Mouse (Mus musculus) liver, adult (tissue): ENCODE data around the gene Brca2.

ENCODE experiments used
- GATA4 ChIP-seq: IDR thresholded peaks from 2 replicates; pipeline ENCODE4 v1.6.1; 2014; ENCODE audit warnings: mild to moderate bottlenecking, low read length; ENCODE audit not compliant: insufficient replicate concordance

The Brca2 gene

DNA sequence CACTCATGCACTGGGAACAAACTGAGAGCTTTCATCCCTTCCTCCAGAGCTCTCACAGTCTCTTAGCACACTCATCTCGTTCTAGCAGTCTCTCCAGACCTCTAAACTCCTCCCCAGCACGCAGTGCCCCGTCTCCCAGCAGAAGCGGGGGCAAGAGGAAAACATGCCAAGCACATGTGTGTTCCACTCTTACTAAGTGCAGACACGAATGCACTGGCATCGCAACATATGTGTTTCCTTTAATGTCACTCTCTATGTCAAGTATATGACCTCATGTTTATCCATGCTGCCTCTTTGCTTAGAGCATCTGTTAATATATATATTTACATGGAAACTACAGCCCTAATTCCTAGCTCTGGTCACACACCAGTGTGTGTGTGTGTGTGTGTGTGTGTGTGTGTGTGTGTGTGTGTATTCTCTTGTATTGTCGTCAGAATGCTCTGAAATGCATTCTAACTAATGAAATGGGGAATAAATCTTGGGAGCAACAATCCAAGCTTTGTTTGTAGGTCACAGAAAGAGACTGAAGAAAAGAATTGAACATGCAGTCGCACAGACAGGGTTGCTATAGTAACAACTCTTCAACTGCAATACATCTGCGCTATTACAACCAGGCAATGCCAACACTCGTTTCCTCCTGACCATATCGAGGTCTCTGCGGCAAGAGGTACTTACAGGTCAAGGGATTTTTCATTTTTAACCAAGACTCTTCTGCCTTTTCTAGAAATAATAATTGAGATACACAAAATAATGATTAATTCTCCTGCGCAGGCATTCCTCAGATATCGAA lies 79.2 kb downstream of the Brca2 start:
- TF ChIP-seq GATA4 = no peak

DNA sequence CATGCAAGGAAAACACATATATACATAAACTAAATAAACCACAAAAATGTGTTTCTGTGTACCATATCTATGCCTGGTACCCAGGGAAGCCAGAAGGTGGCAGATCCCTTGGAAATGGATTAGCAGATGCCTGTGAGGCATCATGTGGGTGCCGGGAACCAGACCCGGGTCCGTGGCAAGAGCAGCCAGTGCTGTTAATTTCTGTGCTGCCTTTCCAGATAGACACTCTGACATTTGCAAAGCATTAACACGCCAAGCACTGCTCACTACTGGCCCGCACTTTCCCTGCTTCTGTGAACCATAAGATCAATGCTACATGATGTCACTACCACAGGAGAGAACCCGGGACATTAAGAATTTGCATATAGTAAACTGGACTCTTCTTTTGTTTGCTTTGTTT lies 83.7 kb downstream of the Brca2 start:
- TF ChIP-seq GATA4 = no peak

DNA sequence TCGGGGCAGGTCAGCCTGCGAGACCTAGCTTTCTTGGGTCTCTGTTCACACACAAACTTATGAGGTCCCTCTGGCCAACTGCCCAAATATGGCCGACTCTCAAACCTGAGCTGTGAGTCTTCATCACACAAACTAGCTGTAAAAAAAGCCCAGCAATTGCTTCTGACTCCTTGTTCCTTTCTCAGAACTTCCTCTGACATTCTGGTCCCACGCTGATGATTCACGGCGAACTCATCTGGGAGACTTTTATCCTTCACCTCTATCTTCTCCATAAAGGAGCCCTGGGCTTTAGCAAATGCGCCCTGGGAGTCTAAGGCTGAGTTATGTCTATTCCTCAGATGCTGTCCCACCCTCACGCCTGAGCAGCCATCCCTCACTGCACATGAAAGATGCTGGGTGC lies 85.2 kb downstream of the Brca2 start:
- TF ChIP-seq GATA4 = no peak

DNA sequence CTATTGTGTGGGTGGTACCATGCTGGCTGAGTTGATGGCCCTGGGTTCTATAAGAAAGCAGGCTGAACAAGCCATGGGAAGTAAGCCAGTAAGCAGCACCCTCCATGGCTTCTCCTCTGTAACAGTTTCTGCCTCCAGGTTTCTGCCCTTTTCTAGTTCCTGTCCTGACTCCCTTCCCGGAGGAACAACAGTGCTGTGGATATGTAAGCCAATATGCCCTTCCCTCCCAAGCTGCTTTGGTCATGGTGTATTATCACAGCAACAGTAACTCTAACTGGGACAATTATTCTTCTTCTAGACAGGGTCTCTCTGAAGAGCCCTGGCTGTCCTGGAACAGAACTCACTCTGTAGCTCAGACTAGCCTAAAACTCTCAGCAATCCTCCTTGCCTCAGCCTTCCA lies 88.7 kb downstream of the Brca2 start:
- TF ChIP-seq GATA4 = no peak

DNA sequence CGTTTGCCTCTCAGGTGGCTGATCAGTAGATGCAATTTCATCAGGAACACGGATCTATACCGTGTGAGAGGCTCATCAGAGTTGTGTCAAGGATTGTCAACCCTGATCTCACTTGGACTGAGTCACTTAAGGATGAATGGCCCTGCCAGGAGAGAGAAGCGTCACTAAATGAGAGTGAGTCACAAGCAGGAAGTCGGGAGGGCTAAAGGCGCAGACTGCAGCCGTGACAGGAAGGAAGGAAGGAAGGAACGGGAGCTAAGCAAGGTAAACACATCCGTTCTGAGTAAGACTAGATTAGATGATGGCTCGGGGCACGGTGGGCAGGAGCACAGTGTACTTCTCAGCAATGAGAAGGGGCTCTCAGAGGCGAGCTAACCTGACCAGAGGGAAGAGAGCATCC lies 89.3 kb downstream of the Brca2 start:
- TF ChIP-seq GATA4 = peak; percentile 65; the same call in 1 of the 2 replicates

DNA sequence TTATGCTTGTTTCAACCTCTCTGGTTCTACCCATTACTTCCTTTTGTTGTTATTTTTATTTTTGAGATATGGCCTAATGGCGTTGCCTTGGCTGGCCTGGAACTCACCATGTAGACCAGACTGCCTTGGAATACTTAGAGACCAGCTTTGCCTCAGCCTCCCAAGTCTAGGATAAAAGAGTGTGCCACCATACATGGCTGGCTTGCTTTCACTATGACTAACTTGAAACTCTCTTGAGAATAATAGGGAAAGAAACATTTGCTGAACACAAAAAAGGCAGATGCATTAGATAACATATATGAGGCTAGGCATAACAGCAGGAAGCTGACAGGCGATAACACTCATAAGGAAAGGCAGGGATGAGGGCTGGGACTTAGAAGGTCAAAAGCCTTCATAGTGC lies 91.6 kb downstream of the Brca2 start:
- TF ChIP-seq GATA4 = peak; percentile 75; the same call in 1 of the 2 replicates

DNA sequence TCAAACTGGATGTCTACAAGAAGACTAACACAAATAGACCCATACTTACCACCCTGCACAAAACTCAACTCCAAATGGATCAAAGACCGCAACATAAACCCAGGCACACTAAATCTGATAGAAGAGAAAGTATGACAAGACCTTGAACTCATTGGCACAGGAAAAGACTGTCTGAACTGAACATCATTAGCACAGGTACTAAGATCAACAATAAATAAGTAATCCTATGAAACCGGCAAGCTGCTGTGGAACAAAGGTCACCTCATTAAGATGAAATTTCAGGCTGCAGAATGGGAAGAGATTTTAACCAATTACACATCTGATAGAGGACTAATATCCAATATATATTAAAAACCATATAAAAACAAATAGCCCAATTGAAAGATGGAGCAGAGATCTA lies 93.8 kb downstream of the Brca2 start:
- no peak for TF ChIP-seq GATA4

DNA sequence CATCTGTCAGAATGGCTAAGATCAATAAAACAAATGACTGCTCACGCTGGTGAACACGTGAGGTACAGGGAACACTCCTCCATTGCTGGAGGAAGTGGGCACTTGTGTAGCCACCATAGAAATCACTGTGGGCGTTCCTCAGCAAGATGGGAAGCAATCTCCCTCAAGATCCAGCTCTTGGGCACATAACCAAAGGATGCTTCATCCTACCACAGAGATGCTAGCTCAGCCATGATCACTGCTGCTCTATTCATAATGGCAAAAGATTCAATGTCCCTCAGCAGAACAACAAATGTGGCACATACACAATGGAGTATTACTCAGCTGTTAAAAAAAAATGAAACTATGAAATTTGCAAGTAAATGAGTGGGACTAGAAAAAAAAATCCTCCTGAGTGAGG lies 94.3 kb downstream of the Brca2 start:
- TF ChIP-seq GATA4 = no peak

DNA sequence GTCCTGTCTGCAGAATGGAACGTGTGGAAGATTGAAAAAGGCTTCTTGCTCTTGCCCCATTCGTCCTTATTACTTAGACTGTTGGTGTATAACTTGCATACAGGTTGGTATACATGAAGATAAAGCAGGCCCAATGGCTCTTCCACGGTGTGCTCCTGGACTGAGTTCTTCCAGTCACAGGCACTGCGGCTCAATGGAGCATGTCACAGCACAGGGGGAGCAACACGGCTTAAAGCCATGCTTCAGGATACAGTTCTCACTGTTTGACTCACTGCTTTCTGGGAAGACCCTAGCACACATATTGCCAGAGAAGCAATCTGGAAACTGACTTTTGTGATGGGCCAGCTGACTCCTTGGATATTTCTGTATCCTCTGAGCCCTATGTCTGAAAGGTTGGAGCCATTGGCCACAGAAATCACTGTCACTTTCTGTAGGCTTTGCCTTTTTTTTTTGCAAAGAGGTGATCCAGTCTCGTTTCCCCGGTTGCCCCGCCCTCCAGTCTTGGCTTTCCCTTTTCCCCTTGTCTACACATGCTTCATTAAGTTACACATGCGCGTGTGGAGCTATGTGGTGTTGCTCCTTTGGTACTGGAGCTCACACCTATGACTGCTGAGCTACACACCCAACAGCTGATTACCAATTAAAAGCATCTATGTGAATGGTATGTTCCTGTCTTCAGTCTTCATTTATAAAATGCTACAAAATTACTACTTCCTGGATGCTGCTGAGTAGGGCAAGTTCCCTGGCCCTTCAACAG lies 96.3 kb downstream of the Brca2 start:
- no peak for TF ChIP-seq GATA4
